Comparison of ENCODE assay signal across 14 mouse cellular contexts in the genomic region with DNA sequence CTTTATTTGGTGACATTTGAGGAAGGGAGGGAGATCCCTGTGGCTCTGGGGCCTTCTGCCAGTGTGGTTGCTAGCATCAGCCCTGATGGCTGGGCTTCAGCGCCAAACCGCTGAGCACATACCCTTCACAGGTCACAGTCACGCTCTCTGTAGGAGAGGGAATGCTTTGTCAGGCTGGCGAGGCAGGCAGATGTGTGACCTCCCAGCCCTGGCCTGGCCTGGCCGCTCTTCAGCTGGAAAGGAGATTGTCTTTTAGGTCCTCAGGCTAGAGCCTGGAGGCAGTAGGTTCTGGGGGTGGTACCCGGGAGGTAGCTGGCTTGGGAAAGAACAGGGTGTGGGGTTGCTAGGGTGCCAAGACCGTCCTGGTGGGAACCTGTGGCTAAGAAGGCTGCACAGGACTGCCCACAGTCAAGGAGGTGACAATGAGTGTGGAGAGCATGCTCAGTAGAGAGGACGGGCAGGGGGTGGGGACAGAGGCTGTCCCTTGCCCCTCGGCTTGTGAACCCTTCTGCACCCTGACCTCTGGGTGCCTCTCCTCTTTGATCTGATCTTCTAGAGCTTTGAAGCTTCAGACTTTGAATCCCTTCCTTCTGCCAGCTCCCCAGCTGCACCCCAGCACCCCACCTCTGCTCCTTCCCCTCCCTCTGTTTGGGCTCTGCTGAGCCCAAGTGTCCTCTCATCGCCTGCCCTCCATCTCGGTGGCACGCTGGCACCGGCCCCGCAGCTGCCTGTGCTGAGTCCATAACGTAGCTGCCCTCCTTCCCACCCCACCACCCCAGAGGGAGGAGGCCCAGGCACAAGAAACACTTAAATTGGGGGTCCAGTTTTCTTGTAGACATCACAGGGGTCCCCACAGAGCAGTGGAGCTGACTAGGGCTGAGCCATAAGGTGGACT. TPM values are rescaled to one million over a fixed set of nuclear protein-coding genes. Genes with fewer than 3 reads are reported as not detected.
DNase-seq lines count a peak whose midpoint lies in the region; ATAC-seq and TF ChIP-seq lines count a peak whose summit lies in the region.
"Had no signal": no experiment of that assay in that cellular context is flagged by ENCODE, and none has a peak within 500 bp of the region (broad histone marks: within the 10 kb centered on the region; RNA-seq: fewer than 3 reads in every experiment).

No protein-coding gene starts in this region.

- peak; percentile 32; the same call in 1 of the 2 replicates for ATAC-seq in liver, embryonic 11.5 days (replicated peaks; ENCODE audit: low FRiP score)
- ATAC-seq in heart, embryonic 15.5 days (replicated peaks; ENCODE audit: insufficient number of reproducible peaks, insufficient read depth, low FRiP score, low read depth) = no peak
- ATAC-seq: intestine, postnatal 0 days; midbrain, embryonic 16.5 days had no signal

- TF ChIP-seq POLR2A in cerebellum, adult 2 months (IDR thresholded peaks at IDR 0.05; ENCODE audit: borderline replicate concordance, insufficient read depth, low read length) = no peak

- H3K9me3 ChIP-seq in liver, embryonic 11.5 days (ENCODE audit: control insufficient read depth, low read length) = no peaks in the 10 kb centered on the region
- no peaks in the 10 kb centered on the region for H3K9me3 ChIP-seq in embryonic facial prominence, embryonic 10.5 days
- no peaks in the 10 kb centered on the region for H3K9me3 ChIP-seq in heart, embryonic 15.5 days (replicated peaks)
- H3K9me3 ChIP-seq: limb, embryonic 13.5 days had no signal

- 54% methylated on average over 15 of the region's 15 CpGs for WGBS in liver, embryonic 11.5 days
- 65% methylated on average over 15 of the region's 15 CpGs for WGBS in embryonic facial prominence, embryonic 10.5 days
- WGBS in heart, embryonic 15.5 days = 50% methylated on average over 15 of the region's 15 CpGs
- WGBS in cerebellum, adult 2 months = 70% methylated on average over 15 of the region's 15 CpGs

- no peaks in the 10 kb centered on the region for H3K36me3 ChIP-seq in liver, embryonic 11.5 days (ENCODE audit: control insufficient read depth, insufficient read depth, low read length)
- H3K36me3 ChIP-seq in embryonic facial prominence, embryonic 10.5 days (replicated peaks) = peaks cover 10% of the 10 kb centered on the region
- no peaks in the 10 kb centered on the region for H3K36me3 ChIP-seq in heart, embryonic 15.5 days

- no peaks in the 10 kb centered on the region for H3K27me3 ChIP-seq in liver, embryonic 11.5 days (replicated peaks; ENCODE audit: control insufficient read depth, insufficient read depth, low read length)
- H3K27me3 ChIP-seq in embryonic facial prominence, embryonic 10.5 days (replicated peaks; ENCODE audit: low read depth, poor library complexity, severe bottlenecking) = no peaks in the 10 kb centered on the region
- H3K27me3 ChIP-seq in heart, embryonic 15.5 days = 0 out of 2 replicates have a peak, but pooled peaks cover 3% of the 10 kb centered on the region
- H3K27me3 ChIP-seq in cerebellum, adult 2 months (ENCODE audit: control insufficient read depth, insufficient read depth, low read length) = no peaks in the 10 kb centered on the region
- H3K27me3 ChIP-seq: limb, embryonic 13.5 days had no signal

- DNase-seq in embryo, embryonic 10 days (ENCODE audit: low spot score) = peak; percentile 47
- DNase-seq in embryo, embryonic 11 days = no peak
- DNase-seq in liver, embryonic 11.5 days (ENCODE audit: low spot score) = no peak
- DNase-seq in liver (no peak), adipocyte (ENCODE audit: low spot score) (no peak)
- DNase-seq in embryonic facial prominence, embryonic 10.5 days (ENCODE audit: low spot score) = no peak
- DNase-seq in cerebellum, adult 2 months = no peak
- DNase-seq: adrenal gland, adult 2 months; cerebellum, adult 9-10 months had no signal

- no peak overlapping the region for H3K9ac ChIP-seq in liver, embryonic 11.5 days (ENCODE audit: low read depth, low read length)
- H3K9ac ChIP-seq in heart, embryonic 15.5 days = no peak overlapping the region
- H3K9ac ChIP-seq: limb, embryonic 13.5 days had no signal

- H3K27ac ChIP-seq in liver, embryonic 11.5 days (ENCODE audit: low read depth, low read length) = no peak overlapping the region
- peak overlapping the region; percentile 20 for H3K27ac ChIP-seq in embryonic facial prominence, embryonic 10.5 days (replicated peaks)
- peak overlapping the region; percentile 21; the same call in 1 of the 2 replicates for H3K27ac ChIP-seq in heart, embryonic 15.5 days
- H3K27ac ChIP-seq in cerebellum, adult 2 months (ENCODE audit: insufficient read depth, low read length) = no peak overlapping the region
- H3K27ac ChIP-seq: limb, embryonic 13.5 days; macrophage had no signal

- H3K4me1 ChIP-seq in liver, embryonic 11.5 days (replicated peaks; ENCODE audit: control insufficient read depth, insufficient read depth, low read length) = peaks cover 3% of the 10 kb centered on the region
- peaks cover 31% of the 10 kb centered on the region for H3K4me1 ChIP-seq in embryonic facial prominence, embryonic 10.5 days
- peaks cover 72% of the 10 kb centered on the region for H3K4me1 ChIP-seq in heart, embryonic 15.5 days (replicated peaks)
- peaks cover 14% of the 10 kb centered on the region for H3K4me1 ChIP-seq in cerebellum, adult 2 months (ENCODE audit: control insufficient read depth, insufficient read depth, low read length)
- H3K4me1 ChIP-seq: limb, embryonic 13.5 days had no signal

- H3K4me3 ChIP-seq in liver, embryonic 11.5 days (ENCODE audit: low read depth, low read length) = no peak overlapping the region
- H3K4me3 ChIP-seq in embryonic facial prominence, embryonic 10.5 days = no peak overlapping the region
- no peak overlapping the region for H3K4me3 ChIP-seq in heart, embryonic 15.5 days
- H3K4me3 ChIP-seq in cerebellum, adult 2 months (replicated peaks; ENCODE audit: insufficient read depth, low read depth, low read length) = no peak overlapping the region
- H3K4me3 ChIP-seq: limb, embryonic 13.5 days had no signal

- H3K4me2 ChIP-seq in liver, embryonic 11.5 days = no peak overlapping the region
- H3K4me2 ChIP-seq in heart, embryonic 15.5 days = no peak overlapping the region
- H3K4me2 ChIP-seq: limb, embryonic 13.5 days had no signal

- no peak for TF ChIP-seq CTCF in cerebellum, adult 2 months (IDR thresholded peaks at IDR 0.05; ENCODE audit: borderline replicate concordance, insufficient read depth, low read depth, low read length)

RNA-seq across cellular contexts. Expression of a gene that starts 30.2 kb away (rescaled TPM):
- polyA plus RNA-seq in liver, embryonic 11.5 days (2014; fragmentation: Nextera tagmentation; extraction: Ambion mirVana) = 18.7 and 22.5 TPM in 2 replicates
- polyA plus RNA-seq in embryonic facial prominence, embryonic 10.5 days (2016; fragmentation: Nextera tagmentation; extraction: Ambion mirVana) = 44.2 and 45.3 TPM in 2 replicates
- 9.7 and 12.0 TPM in 2 replicates for polyA plus RNA-seq in heart, embryonic 15.5 days (2015; fragmentation: Nextera tagmentation; extraction: Ambion mirVana)
- polyA plus RNA-seq in cerebellum, adult 2 months (2012; rRNA removed) = 13.0 and 14.1 TPM in 2 replicates

Comparison
In these comparisons a context has a peak if more than half of its experiments do, and no peak if none do; other contexts are left out.
1. H3K27ac ChIP-seq: peak in embryonic facial prominence, embryonic 10.5 days (single experiment) and heart, embryonic 15.5 days (single experiment); none in liver, embryonic 11.5 days (single experiment) and cerebellum, adult 2 months (single experiment).